Mouse (Mus musculus) liver, embryonic 14.5 days (tissue): ENCODE data around the gene Adprm. TPM values are rescaled to one million over a fixed set of nuclear protein-coding genes. Genes with fewer than 3 reads are reported as not detected.
A peak's percentile ranks its signal among the peaks of the same experiment; 100 is the strongest.

Experiments used
- ATAC-seq: fragments of 200-750 bp; cut with Nextera tagmentation; 2 replicates; pipeline ENCODE4 v1.8.0; 2017; ENCODE audit warnings: moderate number of reproducible peaks, mild to moderate bottlenecking, moderate library complexity; ENCODE audit not compliant: insufficient read depth
- DNase-seq, 3 experiments: peaks; one replicate each; pipeline ENCODE4 v3.0.0-alpha.2; 2012 to 2013; ENCODE audit warnings: low read depth in 3 of 3, low spot score in 3 of 3
- H3K27ac ChIP-seq: fragments of 300-500 bp; sonication (generic); 2 replicates; pipeline ENCODE4 v1.5.1; 2014; ENCODE audit warnings: moderate library complexity, mild to moderate bottlenecking, control low read depth, inconsistent platforms
- H3K27me3 ChIP-seq: fragments of 300-500 bp; sonication (generic); 2 replicates; pipeline ENCODE4 v1.6.1; 2014; ENCODE audit warnings: mild to moderate bottlenecking, low read length, moderate library complexity; ENCODE audit not compliant: control insufficient read depth, insufficient read depth
- H3K36me3 ChIP-seq: fragments of 300-500 bp; sonication (generic); replicated peaks from 2 replicates; pipeline ENCODE4 v1.6.1; 2014; ENCODE audit warnings: low read depth; ENCODE audit not compliant: control insufficient read depth, insufficient read depth
- H3K4me1 ChIP-seq, 2 experiments: fragments of 200-500 bp in 1 of 2; fragments of 300-500 bp in 1 of 2; sonication (generic) in 1 of 2; replicated peaks; 2 replicates each; pipeline ENCODE4 v1.6.1; 2012 to 2014; ENCODE audit warnings: antibody characterized with exemption in 1 of 2, inconsistent platforms in 1 of 2, low read length in 1 of 2; ENCODE audit not compliant: control insufficient read depth in 2 of 2, insufficient read depth in 2 of 2
- H3K4me2 ChIP-seq: fragments of 300-500 bp; sonication (generic); 2 replicates; pipeline ENCODE4 v1.6.1; 2014; ENCODE audit warnings: low read depth, mild to moderate bottlenecking, control low read depth, moderate library complexity
- H3K4me3 ChIP-seq, 2 experiments: fragments of 200-500 bp in 1 of 2; fragments of 300-500 bp in 1 of 2; sonication (generic) in 1 of 2; 2 replicates each; pipeline ENCODE4 v1.5.1; 2012 to 2014; ENCODE audit warnings: low read depth in 2 of 2, low read length in 2 of 2, mild to moderate bottlenecking in 2 of 2, control low read depth in 1 of 2, inconsistent platforms in 1 of 2, moderate library complexity in 1 of 2; ENCODE audit not compliant: insufficient read depth in 1 of 2
- H3K9ac ChIP-seq: fragments of 300-500 bp; sonication (generic); replicated peaks from 2 replicates; pipeline ENCODE4 v1.6.1; 2014; ENCODE audit warnings: mild to moderate bottlenecking, control low read depth, moderate library complexity
- H3K9me3 ChIP-seq: fragments of 300-500 bp; sonication (generic); 2 replicates; pipeline ENCODE4 v1.6.1; 2016; ENCODE audit warnings: low read length, mixed read lengths; ENCODE audit not compliant: control insufficient read depth
- CTCF ChIP-seq: IDR thresholded peaks from 2 replicates; pipeline ENCODE4 v1.5.1; 2016; ENCODE audit warnings: antibody characterized with exemption, low read depth, control low read depth
- EP300 ChIP-seq: IDR thresholded peaks from 2 replicates; pipeline ENCODE4 v1.6.1; 2016; ENCODE audit warnings: antibody characterized with exemption, low read depth
- WGBS: fragments of 180-500 bp; shearing (Covaris S2); extraction: QIAGEN DNeasy Blood & Tissue Kit; methylation state at CpG from one replicate; pipeline ENCODE4 v1.1.7; 2014; ENCODE audit not compliant: insufficient replicate concordance; 5-methylcytosine and 5-hydroxymethylcytosine counted together
- polyA plus RNA-seq, 2 experiments: library from polyadenylated mRNA; depleted of rRNA in 1 of 2; stranded (reverse) in 1 of 2; unstranded in 1 of 2; fragments of >200 nt; fragmentation: Nextera tagmentation in 1 of 2; extraction: Ambion mirVana in 1 of 2; gene quantifications; 2 replicates each; pipeline versions ENCODE4 v1.2.1 to v1.2.3; 2012 to 2014

The Adprm gene
- polyA plus RNA-seq, 2 experiments: 7.9 to 9.7 TPM

DNA sequence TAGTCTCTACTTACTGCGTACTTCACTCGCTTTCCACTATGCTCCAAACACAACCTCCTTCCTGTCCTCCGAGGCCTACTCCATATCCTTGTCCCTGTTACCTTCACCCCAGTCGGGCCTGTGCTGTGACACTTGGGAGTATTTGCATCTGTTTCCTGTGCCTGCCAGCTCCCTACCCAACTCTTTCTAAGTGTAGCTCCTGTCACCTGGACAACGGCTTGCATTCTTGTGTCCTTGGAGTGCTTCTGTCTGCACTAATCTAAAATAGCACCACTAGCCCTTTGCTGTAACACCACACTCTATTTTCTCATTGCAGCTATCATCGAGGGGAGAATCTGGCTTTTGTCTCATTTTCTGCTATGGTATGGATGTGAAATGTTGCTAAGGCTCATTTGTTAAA, 11.9 kb downstream of the Adprm start:
- H3K27me3 ChIP-seq: no peaks in the 10 kb centered on the region
- H3K4me2 ChIP-seq: no peak overlapping the region
- WGBS: 79% methylated on average over 6 of the region's 6 CpGs
- no peak overlapping the region for H3K4me3 ChIP-seq
- peaks cover 2% of the 10 kb centered on the region for H3K36me3 ChIP-seq
- H3K9me3 ChIP-seq: no peaks in the 10 kb centered on the region
- DNase-seq (no peak), ATAC-seq (no peak)
- H3K9ac ChIP-seq: no peak overlapping the region
- no peak overlapping the region for H3K27ac ChIP-seq
- peaks cover 0 to 3% of the 10 kb centered on the region in 2 experiments; a peak in 1 of 4 replicates for H3K4me1 ChIP-seq
- TF ChIP-seq EP300: no peak
- no peak for TF ChIP-seq CTCF

- Histone ChIP-seq H3K4me1 (peaks cover 0 to 3% of the 10 kb centered on the region in 2 experiments; a peak in 1 of 4 replicates), H3K9me3 (no peaks in the 10 kb centered on the region), H3K4me2 (no peak overlapping the region), H3K27me3 (no peaks in the 10 kb centered on the region), H3K27ac (no peak overlapping the region), H3K9ac (no peak overlapping the region), H3K36me3 (peaks cover 2% of the 10 kb centered on the region), H3K4me3 (no peak overlapping the region)
- TF ChIP-seq EP300 (no peak), CTCF (peak; percentile 49)
- DNase-seq: no peak
- 76% methylated on average over 3 of the region's 3 CpGs for WGBS
- no peak for ATAC-seq
Observed at GRCm38 (mm10) chr11:67039799-67040198, 12.6 kb downstream of the Adprm start.

- H3K9me3 ChIP-seq: no peaks in the 10 kb centered on the region
- no peak for ATAC-seq
- no peaks in the 10 kb centered on the region for H3K4me1 ChIP-seq
- H3K36me3 ChIP-seq: peaks cover 2% of the 10 kb centered on the region
- H3K4me2 ChIP-seq: no peak overlapping the region
- no peak overlapping the region for H3K9ac ChIP-seq
- no peak for TF ChIP-seq EP300
- TF ChIP-seq CTCF: no peak
- no peak for DNase-seq
- no peak overlapping the region for H3K4me3 ChIP-seq
- H3K27me3 ChIP-seq: no peaks in the 10 kb centered on the region
- no peak overlapping the region for H3K27ac ChIP-seq
- 81% methylated on average over 9 of the region's 9 CpGs for WGBS
Observed at GRCm38 (mm10) chr11:67036892-67037291, 15.5 kb downstream of the Adprm start.

GRCm38 (mm10) chr11:67036229-67036628, 16.2 kb downstream of the Adprm start:
- DNase-seq (no peak), ATAC-seq (no peak)
- H3K9me3 ChIP-seq: no peaks in the 10 kb centered on the region
- TF ChIP-seq EP300 (no peak), CTCF (no peak)
- no peak overlapping the region for H3K4me2 ChIP-seq
- 73% methylated on average over 6 of the region's 6 CpGs for WGBS
- H3K27ac ChIP-seq: no peak overlapping the region
- no peak overlapping the region for H3K9ac ChIP-seq
- H3K36me3 ChIP-seq: peaks cover 2% of the 10 kb centered on the region
- no peak overlapping the region for H3K4me3 ChIP-seq
- H3K27me3 ChIP-seq: no peaks in the 10 kb centered on the region
- H3K4me1 ChIP-seq: peaks cover 0 to 2% of the 10 kb centered on the region in 2 experiments; a peak in 1 of 4 replicates

GRCm38 (mm10) chr11:67034775-67035485, 17.5 kb downstream of the Adprm start:
- no peak overlapping the region for H3K9ac ChIP-seq
- peaks cover 0 to 5% of the 10 kb centered on the region in 2 experiments; a peak in 2 of 4 replicates for H3K4me1 ChIP-seq
- no peaks in the 10 kb centered on the region for H3K27me3 ChIP-seq
- no peak overlapping the region for H3K4me3 ChIP-seq
- no peaks in the 10 kb centered on the region for H3K9me3 ChIP-seq
- no peak overlapping the region for H3K27ac ChIP-seq
- peaks cover 2% of the 10 kb centered on the region for H3K36me3 ChIP-seq
- DNase-seq (no peak), ATAC-seq (peak; percentile 71; the same call in 1 of the 2 replicates)
- no peak overlapping the region for H3K4me2 ChIP-seq
- TF ChIP-seq CTCF: no peak
- no peak for TF ChIP-seq EP300
- WGBS: 52% methylated on average over 4 of the region's 4 CpGs
